Mouse (Mus musculus): Measurements from ENCODE around the gene Olfr1366. TPM values are rescaled to one million over a fixed set of nuclear protein-coding genes. Genes with fewer than 3 reads are reported as not detected.

The Olfr1366 gene
- polyA plus RNA-seq, 1 experiment from 2014 or later: 0.14 TPM

- no peak overlapping the region for H3K27ac ChIP-seq (replicated peaks)
- WGBS: 91% methylated on average over 5 of the region's 5 CpGs
- no peak overlapping the region for H3K4me2 ChIP-seq (replicated peaks)
- no peak for ATAC-seq (replicated peaks)
- no peaks in the 10 kb centered on the region for H3K4me1 ChIP-seq
- no peaks in the 10 kb centered on the region for H3K27me3 ChIP-seq
- no peak overlapping the region for H3K9ac ChIP-seq (replicated peaks)
- H3K9me3 ChIP-seq: no peaks in the 10 kb centered on the region
- H3K4me3 ChIP-seq: no peak overlapping the region
- no peaks in the 10 kb centered on the region for H3K36me3 ChIP-seq
Observed at GRCm38 (mm10) chr13:21492847-21493246, 49.8 kb downstream of the Olfr1366 start.

DNA sequence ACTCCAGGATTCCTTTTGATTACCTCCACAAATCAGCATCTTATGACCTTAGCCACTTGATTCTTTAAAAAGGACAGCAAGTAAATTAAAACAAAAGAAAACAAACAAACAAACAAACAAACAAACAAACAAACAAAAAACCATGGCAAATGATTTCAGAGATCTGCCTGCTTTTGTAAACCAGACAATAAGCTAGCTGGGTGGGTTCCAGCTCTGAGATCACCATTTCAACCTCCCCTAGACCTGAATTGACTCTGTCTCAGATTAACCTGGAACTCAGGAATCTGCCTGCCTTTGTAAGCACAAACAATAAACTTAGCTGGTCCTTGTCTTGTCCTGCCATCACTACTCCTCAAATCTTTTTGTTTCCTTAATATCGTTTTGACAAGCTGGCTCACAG is 55.7 kb downstream of the Olfr1366 start:
- no peak overlapping the region for H3K4me2 ChIP-seq (replicated peaks)
- no peak for ATAC-seq (replicated peaks)
- 93% methylated on average over 1 of the region's 1 CpGs for WGBS
- no peak overlapping the region for H3K4me3 ChIP-seq
- H3K36me3 ChIP-seq: peaks cover 25% of the 10 kb centered on the region
- H3K27ac ChIP-seq (replicated peaks): no peak overlapping the region
- no peaks in the 10 kb centered on the region for H3K4me1 ChIP-seq
- no peaks in the 10 kb centered on the region for H3K9me3 ChIP-seq
- no peak overlapping the region for H3K9ac ChIP-seq (replicated peaks)
- H3K27me3 ChIP-seq: no peaks in the 10 kb centered on the region

Other genes with a start within 250 kb of the Olfr1366 start
- not detected in 2 replicates for gene Gpx6, start 230.7 kb downstream of the Olfr1366 start, polyA plus RNA-seq (2015; fragmentation: Nextera tagmentation; extraction: Ambion mirVana)
- not detected in 2 replicates for gene Olfr1367, start 195.9 kb downstream of the Olfr1366 start, polyA plus RNA-seq (2015; fragmentation: Nextera tagmentation; extraction: Ambion mirVana)
- 16.4 and 16.7 TPM in 2 replicates for gene Zscan12, start 180.0 kb downstream of the Olfr1366 start, polyA plus RNA-seq (2015; fragmentation: Nextera tagmentation; extraction: Ambion mirVana)
- gene Zkscan3, start 140.1 kb downstream of the Olfr1366 start, polyA plus RNA-seq (2015; fragmentation: Nextera tagmentation; extraction: Ambion mirVana): 94.1 and 98.8 TPM in 2 replicates
- 2.8 and 3.5 TPM in 2 replicates for gene Pgbd1, start 101.8 kb downstream of the Olfr1366 start, polyA plus RNA-seq (2015; fragmentation: Nextera tagmentation; extraction: Ambion mirVana)
- gene Zscan26, start 89.1 kb downstream of the Olfr1366 start, polyA plus RNA-seq (2015; fragmentation: Nextera tagmentation; extraction: Ambion mirVana): 19.3 and 20.8 TPM in 2 replicates
- 3.4 and 3.5 TPM in 2 replicates for gene Nkapl, start 74.3 kb downstream of the Olfr1366 start, polyA plus RNA-seq (2015; fragmentation: Nextera tagmentation; extraction: Ambion mirVana)
- 9.4 and 11.0 TPM in 2 replicates for gene Zkscan4, start 63.9 kb downstream of the Olfr1366 start, polyA plus RNA-seq (2015; fragmentation: Nextera tagmentation; extraction: Ambion mirVana)
- gene Gm10065, start 63.4 kb downstream of the Olfr1366 start, polyA plus RNA-seq (2015; fragmentation: Nextera tagmentation; extraction: Ambion mirVana): not detected in 2 replicates
- 0.23 and 0.24 TPM in 2 replicates for gene AK157302, start 47.6 kb downstream of the Olfr1366 start, polyA plus RNA-seq (2015; fragmentation: Nextera tagmentation; extraction: Ambion mirVana)
- gene Gm11273, start 41.4 kb downstream of the Olfr1366 start, polyA plus RNA-seq (2015; fragmentation: Nextera tagmentation; extraction: Ambion mirVana): 4.5 and 8.2 TPM in 2 replicates
- gene Zkscan8, start 11.7 kb downstream of the Olfr1366 start, polyA plus RNA-seq (2015; fragmentation: Nextera tagmentation; extraction: Ambion mirVana): 4.9 and 5.4 TPM in 2 replicates
- 0.06 TPM in 1 of 2 replicates, not detected in the other for gene Olfr1535, start 17.1 kb upstream of the Olfr1366 start, polyA plus RNA-seq (2015; fragmentation: Nextera tagmentation; extraction: Ambion mirVana)
- gene Olfr1364, start 39.0 kb upstream of the Olfr1366 start, polyA plus RNA-seq (2015; fragmentation: Nextera tagmentation; extraction: Ambion mirVana): not detected in 2 replicates
- not detected in 2 replicates for gene Olfr1362, start 71.2 kb upstream of the Olfr1366 start, polyA plus RNA-seq (2015; fragmentation: Nextera tagmentation; extraction: Ambion mirVana)
- 0.08 TPM in 1 of 2 replicates, not detected in the other for gene Olfr11, start 99.7 kb upstream of the Olfr1366 start, polyA plus RNA-seq (2015; fragmentation: Nextera tagmentation; extraction: Ambion mirVana)
- not detected in 2 replicates for gene Olfr1361, start 120.6 kb upstream of the Olfr1366 start, polyA plus RNA-seq (2015; fragmentation: Nextera tagmentation; extraction: Ambion mirVana)
- not detected in 2 replicates for gene Olfr1360, start 134.6 kb upstream of the Olfr1366 start, polyA plus RNA-seq (2015; fragmentation: Nextera tagmentation; extraction: Ambion mirVana)
- gene Olfr1359, start 155.3 kb upstream of the Olfr1366 start, polyA plus RNA-seq (2015; fragmentation: Nextera tagmentation; extraction: Ambion mirVana): not detected in 2 replicates
- gene Hist1h2bl, start 173.3 kb upstream of the Olfr1366 start, polyA plus RNA-seq (2015; fragmentation: Nextera tagmentation; extraction: Ambion mirVana): 2.2 TPM in 1 of 2 replicates, not detected in the other
- 10.1 and 26.0 TPM in 2 replicates for gene Hist1h2ai, start 173.6 kb upstream of the Olfr1366 start, polyA plus RNA-seq (2015; fragmentation: Nextera tagmentation; extraction: Ambion mirVana)
- gene Hist1h3h, start 174.9 kb upstream of the Olfr1366 start, polyA plus RNA-seq (2015; fragmentation: Nextera tagmentation; extraction: Ambion mirVana): 10.8 and 11.6 TPM in 2 replicates
- 2.1 and 2.6 TPM in 2 replicates for gene Hist1h2bm, start 179.2 kb upstream of the Olfr1366 start, polyA plus RNA-seq (2015; fragmentation: Nextera tagmentation; extraction: Ambion mirVana)
- 0.83 and 1.5 TPM in 2 replicates for gene Hist1h4j, start 192.3 kb upstream of the Olfr1366 start, polyA plus RNA-seq (2015; fragmentation: Nextera tagmentation; extraction: Ambion mirVana)
- gene Hist1h4k, start 207.7 kb upstream of the Olfr1366 start, polyA plus RNA-seq (2015; fragmentation: Nextera tagmentation; extraction: Ambion mirVana): 2.3 and 3.3 TPM in 2 replicates
- 21.2 and 26.2 TPM in 2 replicates for gene Hist1h2ak, start 211.0 kb upstream of the Olfr1366 start, polyA plus RNA-seq (2015; fragmentation: Nextera tagmentation; extraction: Ambion mirVana)
- gene Hist1h2bn, start 211.3 kb upstream of the Olfr1366 start, polyA plus RNA-seq (2015; fragmentation: Nextera tagmentation; extraction: Ambion mirVana): 1.2 and 2.6 TPM in 2 replicates
- 9.6 and 13.7 TPM in 2 replicates for gene Hist1h1b, start 237.8 kb upstream of the Olfr1366 start, polyA plus RNA-seq (2015; fragmentation: Nextera tagmentation; extraction: Ambion mirVana)
- 79.3 and 101 TPM in 2 replicates for gene Hist1h3i, start 240.6 kb upstream of the Olfr1366 start, polyA plus RNA-seq (2015; fragmentation: Nextera tagmentation; extraction: Ambion mirVana)
- 2.6 and 3.0 TPM in 2 replicates for gene Hist1h2an, start 244.4 kb upstream of the Olfr1366 start, polyA plus RNA-seq (2015; fragmentation: Nextera tagmentation; extraction: Ambion mirVana)
- gene Hist1h2bp, start 244.7 kb upstream of the Olfr1366 start, polyA plus RNA-seq (2015; fragmentation: Nextera tagmentation; extraction: Ambion mirVana): 0.67 and 1.9 TPM in 2 replicates